Mouse (Mus musculus): ENCODE results near the gene Cuedc2. TPM values are rescaled to one million over a fixed set of nuclear protein-coding genes. Genes with fewer than 3 reads are reported as not detected.

Cuedc2 gene
- polyA plus RNA-seq, 1 experiment from 2014 or later = 179 TPM

DNA sequence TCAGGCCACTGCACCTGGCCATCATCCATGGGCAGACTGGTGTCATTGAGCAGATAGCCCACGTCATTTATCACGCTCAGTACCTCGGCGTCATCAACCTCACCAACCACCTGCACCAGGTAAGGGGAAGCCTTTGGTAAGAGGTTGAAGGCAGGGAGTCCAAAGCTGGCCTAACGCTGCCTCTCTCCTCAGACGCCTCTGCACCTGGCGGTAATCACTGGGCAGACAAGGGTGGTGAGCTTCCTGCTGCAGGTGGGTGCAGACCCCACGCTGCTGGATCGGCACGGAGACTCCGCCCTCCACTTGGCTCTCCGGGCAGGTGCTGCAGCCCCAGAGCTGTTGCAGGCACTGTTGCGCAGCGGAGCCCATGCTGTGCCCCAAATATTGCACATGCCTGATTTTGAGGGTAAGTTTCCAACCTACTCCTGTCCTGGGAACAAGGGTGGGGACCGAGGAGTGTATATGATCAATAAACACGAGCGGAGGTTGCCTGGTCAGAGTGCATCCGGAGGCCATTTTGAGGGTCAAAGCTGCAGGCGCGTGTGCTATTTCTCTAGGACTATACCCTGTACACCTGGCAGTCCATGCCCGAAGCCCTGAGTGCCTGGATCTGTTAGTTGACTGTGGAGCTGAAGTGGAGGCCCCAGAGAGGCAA lies 28.7 kb downstream of the Cuedc2 start:
- H3K27ac ChIP-seq (replicated peaks; ENCODE audit: low read depth, low read length) = no peak overlapping the region
- peaks cover 31% of the 10 kb centered on the region for H3K27me3 ChIP-seq (ENCODE audit: control insufficient read depth, insufficient read depth, low read length)
- no peaks in the 10 kb centered on the region for H3K9me3 ChIP-seq (ENCODE audit: control insufficient read depth, low read length)
- WGBS = 76% methylated on average over 21 of the region's 21 CpGs
- H3K4me3 ChIP-seq (ENCODE audit: low read depth, low read length) = no peak overlapping the region
- ATAC-seq (ENCODE audit: insufficient number of reproducible peaks, low FRiP score, low TSS enrichment, low read depth) = no peak
- DNase-seq (ENCODE audit: low spot score) = no peak
- H3K4me1 ChIP-seq (ENCODE audit: control insufficient read depth, insufficient read depth, low read length) = peaks cover 8% of the 10 kb centered on the region; the same call in 1 of the 2 replicates
- no peak overlapping the region for H3K9ac ChIP-seq (ENCODE audit: low read length)
- H3K4me2 ChIP-seq (ENCODE audit: low read depth, severe bottlenecking) = no peak overlapping the region
- no peaks in the 10 kb centered on the region; the same call in 1 of the 2 replicates for H3K36me3 ChIP-seq (ENCODE audit: control insufficient read depth, insufficient read depth, low read length)

DNA sequence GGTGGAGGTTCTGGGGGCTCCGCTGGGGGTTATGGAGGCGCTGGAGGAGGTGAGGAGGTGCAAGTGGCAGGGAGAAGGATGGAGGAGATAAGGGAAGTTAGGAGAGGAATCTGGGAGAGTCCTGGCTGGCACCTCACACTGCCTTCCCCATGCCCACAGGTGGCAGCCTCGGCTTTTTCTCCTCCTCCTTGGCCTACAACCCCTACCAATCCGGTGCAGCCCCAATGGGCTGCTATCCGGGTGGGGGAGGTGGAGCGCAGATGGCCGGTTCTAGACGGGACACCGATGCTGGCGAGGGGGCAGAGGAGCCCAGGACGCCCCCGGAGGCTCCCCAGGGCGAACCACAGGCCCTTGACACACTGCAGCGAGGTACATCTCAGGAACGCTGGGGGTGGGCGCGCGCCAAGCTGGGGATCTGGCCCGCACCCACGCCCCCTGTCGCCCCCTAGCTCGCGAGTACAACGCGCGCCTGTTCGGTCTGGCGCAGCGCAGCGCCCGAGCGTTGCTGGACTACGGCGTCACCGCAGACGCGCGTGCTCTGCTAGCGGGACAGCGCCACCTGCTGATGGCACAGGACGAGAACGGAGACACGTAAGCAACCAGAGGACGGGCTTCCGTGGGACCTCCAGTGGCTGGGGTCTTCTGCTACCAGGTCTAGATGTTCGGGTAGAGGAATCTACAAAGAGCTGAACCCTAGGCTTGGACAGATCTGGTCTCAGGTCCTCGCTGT lies 29.6 kb downstream of the Cuedc2 start:
- Histone ChIP-seq H3K9me3 (ENCODE audit: control insufficient read depth, low read length) (no peaks in the 10 kb centered on the region), H3K36me3 (ENCODE audit: control insufficient read depth, insufficient read depth, low read length) (no peaks in the 10 kb centered on the region; the same call in 1 of the 2 replicates), H3K27ac (replicated peaks; ENCODE audit: low read depth, low read length) (no peak overlapping the region), H3K4me3 (ENCODE audit: low read depth, low read length) (peak overlapping the region; percentile 32), H3K4me2 (ENCODE audit: low read depth, severe bottlenecking) (peak overlapping the region; percentile 74), H3K27me3 (ENCODE audit: control insufficient read depth, insufficient read depth, low read length) (peaks cover 22% of the 10 kb centered on the region), H3K9ac (ENCODE audit: low read length) (0 out of 2 replicates have a peak overlapping the region, but pooled peaks have one; percentile 28), H3K4me1 (ENCODE audit: control insufficient read depth, insufficient read depth, low read length) (peaks cover 9% of the 10 kb centered on the region; the same call in 1 of the 2 replicates)
- ATAC-seq (ENCODE audit: insufficient number of reproducible peaks, low FRiP score, low TSS enrichment, low read depth) (no peak), DNase-seq (ENCODE audit: low spot score) (peak; percentile 95)
- WGBS = 1% methylated on average over 47 of the region's 47 CpGs

DNA sequence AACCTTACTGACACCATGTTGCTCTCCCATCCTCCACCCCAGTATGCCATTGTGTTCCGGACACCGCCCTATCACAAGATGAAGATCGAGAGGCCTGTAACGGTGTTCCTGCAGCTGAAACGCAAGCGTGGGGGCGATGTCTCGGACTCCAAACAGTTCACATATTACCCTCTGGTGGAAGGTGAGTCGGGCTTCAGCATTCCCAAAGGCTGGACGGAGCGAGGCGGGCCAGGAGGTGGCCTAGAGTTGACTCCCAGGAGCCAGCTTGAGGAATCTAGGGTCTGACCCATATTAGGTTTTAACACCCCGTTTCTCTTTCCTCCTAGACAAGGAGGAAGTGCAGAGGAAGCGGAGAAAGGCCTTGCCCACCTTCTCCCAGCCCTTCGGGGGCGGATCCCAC lies 30.2 kb downstream of the Cuedc2 start:
- no peaks in the 10 kb centered on the region for H3K9me3 ChIP-seq (ENCODE audit: control insufficient read depth, low read length)
- H3K4me2 ChIP-seq (ENCODE audit: low read depth, severe bottlenecking) = peak overlapping the region; percentile 74; the same call in 1 of the 2 replicates
- 57% methylated on average over 16 of the region's 16 CpGs for WGBS
- peaks cover 9% of the 10 kb centered on the region; the same call in 1 of the 2 replicates for H3K4me1 ChIP-seq (ENCODE audit: control insufficient read depth, insufficient read depth, low read length)
- peaks cover 16% of the 10 kb centered on the region; the same call in 1 of the 2 replicates for H3K27me3 ChIP-seq (ENCODE audit: control insufficient read depth, insufficient read depth, low read length)
- H3K27ac ChIP-seq (replicated peaks; ENCODE audit: low read depth, low read length) = no peak overlapping the region
- no peaks in the 10 kb centered on the region; the same call in 1 of the 2 replicates for H3K36me3 ChIP-seq (ENCODE audit: control insufficient read depth, insufficient read depth, low read length)
- H3K9ac ChIP-seq (ENCODE audit: low read length) = no peak overlapping the region
- ATAC-seq (ENCODE audit: insufficient number of reproducible peaks, low FRiP score, low TSS enrichment, low read depth) (no peak), DNase-seq (ENCODE audit: low spot score) (no peak)
- no peak overlapping the region for H3K4me3 ChIP-seq (ENCODE audit: low read depth, low read length)

DNA sequence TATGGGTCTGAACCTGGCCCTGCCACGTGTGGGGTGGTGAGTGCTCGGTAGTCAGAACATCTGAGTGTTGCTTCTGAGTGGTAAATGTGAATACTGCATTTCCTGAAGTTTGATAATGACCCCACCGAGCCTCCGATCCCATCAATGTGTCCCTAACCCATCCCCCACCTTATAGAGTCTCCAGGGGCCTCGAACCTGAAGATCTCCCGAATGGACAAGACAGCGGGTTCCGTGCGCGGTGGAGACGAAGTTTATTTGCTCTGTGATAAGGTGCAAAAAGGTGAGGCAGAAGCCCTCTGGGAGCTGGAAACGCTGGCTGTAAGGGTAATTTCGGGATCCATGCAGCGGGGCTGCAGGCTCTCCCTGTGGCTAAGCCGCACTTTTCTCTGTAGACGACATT lies 30.7 kb downstream of the Cuedc2 start:
- peaks cover 13% of the 10 kb centered on the region; the same call in 1 of the 2 replicates for H3K27me3 ChIP-seq (ENCODE audit: control insufficient read depth, insufficient read depth, low read length)
- no peaks in the 10 kb centered on the region for H3K9me3 ChIP-seq (ENCODE audit: control insufficient read depth, low read length)
- H3K4me3 ChIP-seq (ENCODE audit: low read depth, low read length) = no peak overlapping the region
- H3K27ac ChIP-seq (replicated peaks; ENCODE audit: low read depth, low read length) = no peak overlapping the region
- ATAC-seq (ENCODE audit: insufficient number of reproducible peaks, low FRiP score, low TSS enrichment, low read depth) = no peak
- H3K4me2 ChIP-seq (ENCODE audit: low read depth, severe bottlenecking) = no peak overlapping the region
- DNase-seq (ENCODE audit: low spot score) = no peak
- H3K9ac ChIP-seq (ENCODE audit: low read length) = no peak overlapping the region
- H3K36me3 ChIP-seq (ENCODE audit: control insufficient read depth, insufficient read depth, low read length) = no peaks in the 10 kb centered on the region; the same call in 1 of the 2 replicates
- peaks cover 9% of the 10 kb centered on the region; the same call in 1 of the 2 replicates for H3K4me1 ChIP-seq (ENCODE audit: control insufficient read depth, insufficient read depth, low read length)
- 69% methylated on average over 16 of the region's 16 CpGs for WGBS

DNA sequence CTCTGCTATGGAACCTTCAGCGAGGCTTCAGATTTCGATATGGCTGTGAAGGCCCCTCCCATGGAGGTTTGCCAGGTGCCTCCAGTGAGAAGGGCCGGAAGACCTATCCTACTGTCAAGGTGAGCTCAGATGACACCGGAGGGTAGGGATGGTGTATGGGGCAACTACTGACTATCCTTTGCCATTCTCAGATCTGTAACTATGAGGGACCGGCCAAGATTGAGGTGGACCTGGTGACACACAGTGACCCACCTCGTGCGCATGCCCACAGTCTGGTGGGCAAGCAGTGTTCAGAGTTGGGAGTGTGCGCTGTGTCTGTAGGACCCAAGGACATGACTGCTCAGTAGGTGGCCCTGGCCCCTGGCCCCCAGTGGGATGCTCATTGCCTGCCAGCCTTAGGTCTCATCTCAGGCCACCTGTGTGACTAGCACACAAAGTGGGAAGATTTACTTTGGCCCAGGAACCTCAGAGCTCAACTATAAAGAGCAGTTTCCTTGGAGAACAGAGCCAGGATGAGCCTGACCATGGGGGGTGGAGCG lies 31.7 kb downstream of the Cuedc2 start:
- H3K9ac ChIP-seq (ENCODE audit: low read length) = no peak overlapping the region
- H3K4me1 ChIP-seq (ENCODE audit: control insufficient read depth, insufficient read depth, low read length) = peaks cover 9% of the 10 kb centered on the region; the same call in 1 of the 2 replicates
- no peaks in the 10 kb centered on the region; the same call in 1 of the 2 replicates for H3K36me3 ChIP-seq (ENCODE audit: control insufficient read depth, insufficient read depth, low read length)
- no peak for ATAC-seq (ENCODE audit: insufficient number of reproducible peaks, low FRiP score, low TSS enrichment, low read depth)
- H3K4me2 ChIP-seq (ENCODE audit: low read depth, severe bottlenecking) = no peak overlapping the region
- no peak overlapping the region for H3K27ac ChIP-seq (replicated peaks; ENCODE audit: low read depth, low read length)
- WGBS = 94% methylated on average over 9 of the region's 9 CpGs
- no peak for DNase-seq (ENCODE audit: low spot score)
- peaks cover 13% of the 10 kb centered on the region; the same call in 1 of the 2 replicates for H3K27me3 ChIP-seq (ENCODE audit: control insufficient read depth, insufficient read depth, low read length)
- H3K4me3 ChIP-seq (ENCODE audit: low read depth, low read length) = no peak overlapping the region
- H3K9me3 ChIP-seq (ENCODE audit: control insufficient read depth, low read length) = no peaks in the 10 kb centered on the region

DNA sequence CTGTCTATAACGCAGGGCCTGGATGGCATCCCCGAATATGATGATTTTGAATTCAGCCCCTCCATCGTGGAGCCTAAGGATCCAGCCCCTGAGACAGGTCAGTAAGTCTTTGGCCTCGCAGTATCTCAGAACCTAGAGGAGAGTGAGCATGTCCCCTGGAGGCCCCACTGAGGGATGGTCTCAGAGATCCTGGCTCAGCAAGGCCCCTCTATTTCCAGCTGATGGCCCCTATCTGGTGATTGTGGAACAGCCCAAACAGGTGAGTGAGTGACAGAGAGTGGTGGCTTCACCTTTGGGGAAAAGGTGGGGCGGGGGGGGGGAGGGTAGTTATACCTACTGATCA lies 32.3 kb downstream of the Cuedc2 start:
- ATAC-seq (ENCODE audit: insufficient number of reproducible peaks, low FRiP score, low TSS enrichment, low read depth) (no peak), DNase-seq (ENCODE audit: low spot score) (no peak)
- Histone ChIP-seq H3K36me3 (ENCODE audit: control insufficient read depth, insufficient read depth, low read length) (no peaks in the 10 kb centered on the region; the same call in 1 of the 2 replicates), H3K27me3 (ENCODE audit: control insufficient read depth, insufficient read depth, low read length) (peaks cover 13% of the 10 kb centered on the region; the same call in 1 of the 2 replicates), H3K4me2 (ENCODE audit: low read depth, severe bottlenecking) (peak overlapping the region; percentile 85), H3K9ac (ENCODE audit: low read length) (peak overlapping the region; percentile 56; the same call in 1 of the 2 replicates), H3K4me3 (ENCODE audit: low read depth, low read length) (peak overlapping the region; percentile 54), H3K9me3 (ENCODE audit: control insufficient read depth, low read length) (no peaks in the 10 kb centered on the region), H3K27ac (replicated peaks; ENCODE audit: low read depth, low read length) (no peak overlapping the region), H3K4me1 (ENCODE audit: control insufficient read depth, insufficient read depth, low read length) (peaks cover 9% of the 10 kb centered on the region; the same call in 1 of the 2 replicates)
- WGBS = 53% methylated on average over 5 of the region's 5 CpGs

DNA sequence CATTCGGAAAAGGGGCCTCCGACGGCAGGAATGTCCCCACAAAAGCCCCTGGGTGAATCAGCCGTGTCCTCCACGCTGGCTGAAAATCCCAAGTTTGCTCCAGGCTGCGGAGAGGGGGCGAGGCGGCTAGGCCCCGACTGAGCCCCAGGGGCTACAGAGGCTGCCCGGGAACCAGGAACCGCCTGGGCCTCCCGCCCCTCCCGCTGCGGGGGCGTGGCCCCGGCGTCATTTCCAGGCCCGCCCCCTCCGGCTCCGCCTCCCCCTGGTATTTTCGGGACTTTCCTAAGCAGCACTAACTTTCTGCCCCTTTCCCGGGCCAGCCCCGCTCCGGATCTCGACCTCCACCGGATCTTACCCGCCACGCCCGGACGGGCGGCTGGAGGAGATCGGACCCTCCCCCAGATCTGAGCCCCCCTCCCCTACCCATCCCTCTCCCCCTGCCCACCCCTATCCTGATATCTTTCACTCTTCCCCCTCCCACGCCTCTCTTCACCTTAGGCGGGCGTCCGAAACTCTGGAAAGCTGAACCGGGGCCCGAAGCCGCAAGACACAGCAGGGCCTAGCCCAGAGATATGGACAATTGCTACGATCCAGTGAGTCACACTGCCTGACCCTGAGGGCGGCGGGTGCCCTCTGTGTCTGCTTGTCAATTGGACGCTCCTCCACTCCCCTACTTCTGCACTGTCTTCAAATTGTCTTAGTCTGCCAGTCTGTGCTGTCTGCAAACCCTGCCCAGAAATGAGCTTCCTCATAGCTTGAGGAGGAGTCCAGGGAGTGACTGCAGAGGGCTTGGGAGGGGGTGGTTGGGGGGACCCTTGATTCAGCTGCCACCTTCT lies 32.9 kb downstream of the Cuedc2 start:
- DNase-seq (ENCODE audit: low spot score) (peak; percentile 89), ATAC-seq (ENCODE audit: insufficient number of reproducible peaks, low FRiP score, low TSS enrichment, low read depth) (peak; percentile 36; the same call in 1 of the 2 replicates)
- Histone ChIP-seq H3K36me3 (ENCODE audit: control insufficient read depth, insufficient read depth, low read length) (no peaks in the 10 kb centered on the region; the same call in 1 of the 2 replicates), H3K27me3 (ENCODE audit: control insufficient read depth, insufficient read depth, low read length) (peaks cover 13% of the 10 kb centered on the region; the same call in 1 of the 2 replicates), H3K9me3 (ENCODE audit: control insufficient read depth, low read length) (no peaks in the 10 kb centered on the region), H3K4me3 (ENCODE audit: low read depth, low read length) (peak overlapping the region; percentile 54), H3K27ac (replicated peaks; ENCODE audit: low read depth, low read length) (no peak overlapping the region), H3K4me2 (ENCODE audit: low read depth, severe bottlenecking) (peak overlapping the region; percentile 85), H3K4me1 (ENCODE audit: control insufficient read depth, insufficient read depth, low read length) (peaks cover 9% of the 10 kb centered on the region; the same call in 1 of the 2 replicates), H3K9ac (ENCODE audit: low read length) (peak overlapping the region; percentile 56)
- under 1% methylated on average over 43 of the region's 43 CpGs for WGBS

All from limb, embryonic 11.5 days (tissue).